Mouse (Mus musculus) liver, adult 2 months (tissue): ENCODE measurements around the gene Pard6b. TPM values are rescaled to one million over a fixed set of nuclear protein-coding genes. Genes with fewer than 3 reads are reported as not detected.
A peak's percentile ranks its signal among the peaks of the same experiment; 100 is the strongest.
"Not testable (repeated sequence)": the region's sequence is repeated elsewhere in the genome, so short reads cannot be mapped to it uniquely, and the experiment has no call there.

Source experiments
- DNase-seq: peaks from one replicate; pipeline ENCODE4 v3.0.0-alpha.2; 2011; ENCODE audit warnings: low read depth, low spot score; ENCODE audit errors: extremely low read depth
- H3K27ac ChIP-seq: fragments of 200-500 bp; replicated peaks from 2 replicates; pipeline ENCODE4 v1.5.1; 2012; ENCODE audit warnings: low read depth, mild to moderate bottlenecking, control low read depth, inconsistent platforms, low read length; ENCODE audit not compliant: insufficient read depth
- H3K27me3 ChIP-seq: fragments of 200-500 bp; 2 replicates; pipeline ENCODE4 v1.6.1; 2012; ENCODE audit warnings: mild to moderate bottlenecking, moderate library complexity, low read length, inconsistent platforms; ENCODE audit not compliant: control insufficient read depth, insufficient read depth
- H3K36me3 ChIP-seq: fragments of 200-500 bp; 2 replicates; pipeline ENCODE4 v1.6.1; 2012; ENCODE audit warnings: low read length, inconsistent platforms; ENCODE audit not compliant: control insufficient read depth, insufficient read depth
- H3K4me1 ChIP-seq: fragments of 200-500 bp; 2 replicates; pipeline ENCODE4 v1.6.1; 2011; ENCODE audit warnings: low read length; ENCODE audit not compliant: control insufficient read depth, insufficient read depth
- H3K4me3 ChIP-seq: fragments of 200-500 bp; 2 replicates; pipeline ENCODE4 v1.5.1; 2011; ENCODE audit warnings: low read depth, mild to moderate bottlenecking, control low read depth, low read length, moderate library complexity; ENCODE audit not compliant: insufficient read depth
- H3K79me2 ChIP-seq: fragments of 200-500 bp; 2 replicates; pipeline ENCODE4 v1.6.1; 2012; ENCODE audit warnings: inconsistent platforms, mild to moderate bottlenecking, low read length, moderate library complexity; ENCODE audit not compliant: control insufficient read depth, insufficient read depth
- H3K9ac ChIP-seq: fragments of 200-500 bp; 2 replicates; pipeline ENCODE4 v1.6.1; 2012; ENCODE audit warnings: low read depth, mild to moderate bottlenecking, control low read depth, inconsistent platforms, low read length
- CTCF ChIP-seq: fragments of 200-500 bp; IDR thresholded peaks from 2 replicates; pipeline ENCODE4 v1.5.1; 2011; ENCODE audit warnings: low read depth, low read length, control low read depth
- POLR2A ChIP-seq: fragments of 200-500 bp; IDR thresholded peaks from 2 replicates; pipeline ENCODE4 v1.6.1; 2011; ENCODE audit warnings: low read length, control low read depth; ENCODE audit not compliant: insufficient read depth; ENCODE audit errors: extremely low read depth
- WGBS: fragments of 180-500 bp; shearing (Covaris S2); methylation state at CpG from one replicate; pipeline ENCODE4 v1.1.7; 2018; 5-methylcytosine and 5-hydroxymethylcytosine counted together
- polyA plus RNA-seq: library from polyadenylated mRNA; depleted of rRNA; stranded (reverse); fragments of >200 nt; gene quantifications from 2 replicates; pipeline ENCODE4 v1.2.3, GENCODE M21; 2012
- total RNA-seq: library from RNA; depleted of rRNA; stranded (reverse); fragments of >200 nt; gene quantifications from 2 replicates; pipeline ENCODE4 v1.2.3, GENCODE M21; 2014

Pard6b gene
- total and polyA plus RNA-seq, 2 experiments, result 1.7 to 5.3 TPM

GRCm38 (mm10) chr2:168050000-168050942 lies 30.5 kb upstream of the Pard6b start:
- peak overlapping the region; percentile 67 for H3K9ac ChIP-seq
- DNase-seq, result peak; percentile 14
- H3K4me1 ChIP-seq, result peaks cover 2% of the 10 kb centered on the region; the same call in 1 of the 2 replicates

GRCm38 (mm10) chr2:168052156-168052555 lies 28.6 kb upstream of the Pard6b start:
- TF ChIP-seq CTCF, result no peak
- TF ChIP-seq POLR2A, result no peak
- H3K27me3 ChIP-seq, result peaks cover 9% of the 10 kb centered on the region
- H3K4me3 ChIP-seq, result no peak overlapping the region
- H3K4me1 ChIP-seq, result peaks cover 2% of the 10 kb centered on the region; the same call in 1 of the 2 replicates
- peak; percentile 42 for DNase-seq
- H3K9ac ChIP-seq, result no peak overlapping the region
- no peaks in the 10 kb centered on the region for H3K36me3 ChIP-seq
- 100% methylated on average over 1 of the region's 1 CpGs for WGBS
- no peaks in the 10 kb centered on the region for H3K79me2 ChIP-seq
- no peak overlapping the region for H3K27ac ChIP-seq

More at GRCm38 (mm10) chr2:168050000-168050942, 30.5 kb upstream of the Pard6b start:
- no peaks in the 10 kb centered on the region for H3K79me2 ChIP-seq
- 5% methylated on average over 56 of the region's 56 CpGs for WGBS
- peaks cover 9% of the 10 kb centered on the region for H3K27me3 ChIP-seq
- H3K36me3 ChIP-seq, result no peaks in the 10 kb centered on the region
- peak overlapping the region; percentile 56 for H3K27ac ChIP-seq
- H3K4me3 ChIP-seq, result peak overlapping the region; percentile 67
- TF ChIP-seq POLR2A, result no peak
- TF ChIP-seq CTCF, result no peak

GRCm38 (mm10) chr2:168052689-168053088 lies 28.1 kb upstream of the Pard6b start:
- TF ChIP-seq POLR2A (no peak), CTCF (peak; percentile 81)
- no peaks in the 10 kb centered on the region for H3K36me3 ChIP-seq
- H3K4me1 ChIP-seq, result peaks cover 2% of the 10 kb centered on the region; the same call in 1 of the 2 replicates
- no peaks in the 10 kb centered on the region for H3K79me2 ChIP-seq
- peaks cover 9% of the 10 kb centered on the region for H3K27me3 ChIP-seq
- H3K4me3 ChIP-seq, result no peak overlapping the region
- 35% methylated on average over 2 of the region's 2 CpGs for WGBS
- DNase-seq, result peak; percentile 14
- H3K27ac ChIP-seq, result no peak overlapping the region
- no peak overlapping the region for H3K9ac ChIP-seq

GRCm38 (mm10) chr2:168054142-168054541 lies 26.7 kb upstream of the Pard6b start:
- no peaks in the 10 kb centered on the region for H3K36me3 ChIP-seq
- H3K9ac ChIP-seq, result no peak overlapping the region
- peak; percentile 58 for DNase-seq
- TF ChIP-seq POLR2A (no peak), CTCF (no peak)
- peaks cover 9% of the 10 kb centered on the region for H3K27me3 ChIP-seq
- H3K79me2 ChIP-seq, result no peaks in the 10 kb centered on the region
- H3K4me1 ChIP-seq, result peaks cover 2% of the 10 kb centered on the region; the same call in 1 of the 2 replicates
- WGBS, result 50% methylated on average over 11 of the region's 11 CpGs
- H3K27ac ChIP-seq, result no peak overlapping the region
- no peak overlapping the region for H3K4me3 ChIP-seq

GRCm38 (mm10) chr2:168055910-168056665 lies 24.7 kb upstream of the Pard6b start:
- H3K27ac ChIP-seq, result no peak overlapping the region
- H3K27me3 ChIP-seq, result no peaks in the 10 kb centered on the region
- no peak overlapping the region for H3K4me3 ChIP-seq
- WGBS, result 66% methylated on average over 14 of the region's 14 CpGs
- no peak overlapping the region for H3K9ac ChIP-seq
- H3K36me3 ChIP-seq, result no peaks in the 10 kb centered on the region
- H3K79me2 ChIP-seq, result no peaks in the 10 kb centered on the region
- peaks cover 2% of the 10 kb centered on the region; the same call in 1 of the 2 replicates for H3K4me1 ChIP-seq
- DNase-seq, result no peak
- TF ChIP-seq CTCF, result no peak
- no peak for TF ChIP-seq POLR2A

- H3K27me3 ChIP-seq, result no peaks in the 10 kb centered on the region
- no peaks in the 10 kb centered on the region for H3K36me3 ChIP-seq
- H3K4me3 ChIP-seq, result no peak overlapping the region
- no peak overlapping the region for H3K27ac ChIP-seq
- no peak for DNase-seq
- 78% methylated on average over 8 of the region's 8 CpGs for WGBS
- TF ChIP-seq CTCF (no peak), POLR2A (no peak)
- no peaks in the 10 kb centered on the region for H3K79me2 ChIP-seq
- no peak overlapping the region for H3K9ac ChIP-seq
- peaks cover 2% of the 10 kb centered on the region; the same call in 1 of the 2 replicates for H3K4me1 ChIP-seq
Observed at GRCm38 (mm10) chr2:168056666-168056933, 24.2 kb upstream of the Pard6b start.

GRCm38 (mm10) chr2:168057876-168058275 lies 22.9 kb upstream of the Pard6b start:
- not testable (repeated sequence) for H3K27me3 ChIP-seq, H3K4me1 ChIP-seq, H3K4me3 ChIP-seq, H3K36me3 ChIP-seq, H3K79me2 ChIP-seq, DNase-seq, H3K9ac ChIP-seq, H3K27ac ChIP-seq
- WGBS, result 88% methylated on average over 2 of the region's 2 CpGs
